Mouse (Mus musculus) hindbrain, embryonic 15.5 days (tissue): Measurements from ENCODE around the gene Ikzf4. TPM values are rescaled to one million over a fixed set of nuclear protein-coding genes. Genes with fewer than 3 reads are reported as not detected.

Experiments
- ATAC-seq: fragments of 200-750 bp; cut with Nextera tagmentation; 2 replicates; pipeline ENCODE4 v1.8.0; 2017; ENCODE audit warnings: low read depth, moderate number of reproducible peaks, moderate TSS enrichment; ENCODE audit not compliant: low FRiP score
- H3K27ac ChIP-seq: fragments of 300-500 bp; sonication (generic); replicated peaks from 2 replicates; pipeline ENCODE4 v1.5.1; 2015; ENCODE audit warnings: mild to moderate bottlenecking, inconsistent platforms
- H3K27me3 ChIP-seq: fragments of 300-500 bp; sonication (generic); 2 replicates; pipeline ENCODE4 v1.6.1; 2015; ENCODE audit warnings: control low read depth, inconsistent platforms
- H3K36me3 ChIP-seq: fragments of 300-500 bp; sonication (generic); 2 replicates; pipeline ENCODE4 v1.6.1; 2015; ENCODE audit warnings: control low read depth, inconsistent platforms
- H3K4me1 ChIP-seq: fragments of 300-500 bp; sonication (generic); replicated peaks from 2 replicates; pipeline ENCODE4 v1.6.1; 2015; ENCODE audit warnings: control low read depth, inconsistent platforms
- H3K4me2 ChIP-seq: fragments of 300-500 bp; sonication (generic); 2 replicates; pipeline ENCODE4 v1.6.1; 2015; ENCODE audit warnings: moderate library complexity, mild to moderate bottlenecking, inconsistent platforms
- H3K4me3 ChIP-seq: fragments of 300-500 bp; sonication (generic); 2 replicates; pipeline ENCODE4 v1.5.1; 2015; ENCODE audit warnings: mild to moderate bottlenecking, inconsistent platforms
- H3K9ac ChIP-seq: fragments of 300-500 bp; sonication (generic); 2 replicates; pipeline ENCODE4 v1.6.1; 2015; ENCODE audit warnings: inconsistent platforms
- H3K9me3 ChIP-seq: fragments of 300-500 bp; sonication (generic); 2 replicates; pipeline ENCODE4 v1.6.1; 2016; ENCODE audit warnings: control low read depth, inconsistent platforms
- WGBS: fragments of 180-500 bp; shearing (Covaris S2); methylation state at CpG from one replicate; pipeline ENCODE4 v1.1.7; 2015; 5-methylcytosine and 5-hydroxymethylcytosine counted together
- polyA plus RNA-seq: library from polyadenylated mRNA; unstranded; fragments of >200 nt; fragmentation: Nextera tagmentation; extraction: Ambion mirVana; gene quantifications from 2 replicates; pipeline ENCODE4 v1.2.1, GENCODE M21; 2015

Ikzf4 gene
- polyA plus RNA-seq, 1 experiment from 2014 or later = 18.3 TPM

GRCm38 (mm10) chr10:128592797-128593196 lies 53.0 kb downstream of the Ikzf4 start:
- Histone ChIP-seq H3K36me3 (no peaks in the 10 kb centered on the region), H3K27ac (no peak overlapping the region), H3K4me3 (no peak overlapping the region), H3K4me2 (no peak overlapping the region), H3K27me3 (peaks cover 18% of the 10 kb centered on the region), H3K9ac (no peak overlapping the region), H3K4me1 (peaks cover 18% of the 10 kb centered on the region), H3K9me3 (no peaks in the 10 kb centered on the region)
- 56% methylated on average over 5 of the region's 5 CpGs for WGBS
- ATAC-seq = no peak

DNA sequence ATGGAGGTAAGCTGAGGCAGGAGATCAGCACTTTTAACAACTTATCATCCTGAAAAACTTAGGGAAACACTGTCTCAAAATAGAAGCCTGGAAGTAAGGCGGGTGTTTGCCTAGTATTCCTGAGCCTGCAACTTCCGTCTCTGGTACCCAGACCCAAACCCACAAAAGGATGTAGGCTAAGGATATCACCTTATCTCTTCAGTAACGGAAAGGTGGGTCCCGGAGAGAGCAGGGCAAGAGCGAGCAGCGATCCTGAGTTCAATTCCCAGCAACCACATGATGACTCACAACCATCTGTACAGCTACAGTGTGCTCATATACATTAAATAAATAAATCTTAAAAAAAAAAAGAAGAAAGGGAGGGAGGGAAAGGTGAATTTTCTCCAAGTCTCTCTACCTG lies 54.4 kb downstream of the Ikzf4 start:
- WGBS = 91% methylated on average over 6 of the region's 6 CpGs
- ATAC-seq = no peak
- no peaks in the 10 kb centered on the region for H3K9me3 ChIP-seq

GRCm38 (mm10) chr10:128590193-128590690 lies 55.5 kb downstream of the Ikzf4 start:
- WGBS = under 1% methylated on average over 43 of the region's 43 CpGs
- Histone ChIP-seq H3K9me3 (no peaks in the 10 kb centered on the region), H3K4me1 (peaks cover 18% of the 10 kb centered on the region), H3K4me2 (peak overlapping the region; percentile 99), H3K27ac (no peak overlapping the region; the same call in 1 of the 2 replicates), H3K36me3 (no peaks in the 10 kb centered on the region), H3K27me3 (peaks cover 38% of the 10 kb centered on the region), H3K9ac (peak overlapping the region; percentile 42), H3K4me3 (peak overlapping the region; percentile 71)
- peak; percentile 62 for ATAC-seq

More for the DNA sequence above, 54.4 kb downstream of the Ikzf4 start:
- Histone ChIP-seq H3K27ac (no peak overlapping the region), H3K4me1 (peaks cover 18% of the 10 kb centered on the region), H3K36me3 (no peaks in the 10 kb centered on the region), H3K4me3 (no peak overlapping the region), H3K4me2 (no peak overlapping the region), H3K9ac (no peak overlapping the region), H3K27me3 (peaks cover 32% of the 10 kb centered on the region)

DNA sequence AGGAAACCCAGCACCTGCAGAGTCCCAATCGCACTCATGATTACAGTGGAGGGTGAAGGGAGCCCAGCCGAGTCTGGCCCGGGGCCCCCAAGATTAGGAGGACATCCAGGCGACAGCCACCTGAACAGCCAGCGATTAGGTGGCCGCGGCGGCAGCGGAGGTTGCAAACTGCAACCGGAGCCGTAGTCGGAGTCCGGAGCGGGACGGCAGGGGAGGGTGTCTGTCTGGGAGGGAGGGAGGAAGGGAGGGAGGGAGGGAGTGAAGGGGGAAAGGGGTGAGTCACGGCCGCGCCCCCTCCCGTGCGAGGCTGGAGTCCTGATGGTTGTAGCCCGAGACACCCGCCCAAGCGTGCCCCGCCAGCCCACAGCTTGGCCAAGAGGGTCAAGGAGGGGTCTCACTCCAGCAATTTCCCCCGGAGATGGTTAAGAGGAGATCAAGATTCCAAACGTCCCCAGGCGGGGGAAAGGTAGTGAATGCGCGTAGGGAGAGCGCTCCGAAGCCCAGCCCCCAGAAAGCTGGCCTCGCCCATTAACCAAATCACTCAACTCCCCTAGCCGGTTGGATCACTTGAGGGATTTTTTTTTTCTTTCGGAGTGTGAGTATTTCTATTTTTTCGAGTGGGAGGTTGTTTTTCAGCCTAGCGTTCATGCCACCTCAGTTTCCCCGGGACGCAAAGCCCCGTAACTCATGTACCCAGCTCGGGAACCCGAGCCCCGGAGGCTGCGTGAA lies 56.2 kb downstream of the Ikzf4 start, which contains the start of gene Erbb3:
Erbb3 (minus strand) TSS at position 189 of the 729 bp plus-strand sequence.
- peak within 1 kb of the TSS; percentile 99 for H3K4me2 ChIP-seq
- peak within 1 kb of the TSS; percentile 71 for H3K4me3 ChIP-seq
- ATAC-seq = peak; percentile 21; the same call in 1 of the 2 replicates
- H3K9ac ChIP-seq = peak within 1 kb of the TSS; percentile 42
- no peak within 1 kb of the TSS; the same call in 1 of the 2 replicates for H3K27ac ChIP-seq
- peaks cover 18% of the 10 kb centered on the region for H3K4me1 ChIP-seq
- no peaks in the 10 kb centered on the region for H3K9me3 ChIP-seq
- H3K36me3 ChIP-seq = no peaks in the 10 kb centered on the region
- H3K27me3 ChIP-seq = peaks cover 39% of the 10 kb centered on the region
- WGBS = under 1% methylated on average over 43 of the region's 43 CpGs

GRCm38 (mm10) chr10:128588775-128589463 lies 56.9 kb downstream of the Ikzf4 start:
- Histone ChIP-seq H3K36me3 (no peaks in the 10 kb centered on the region), H3K9me3 (no peaks in the 10 kb centered on the region), H3K4me1 (peaks cover 18% of the 10 kb centered on the region), H3K27ac (no peak overlapping the region), H3K9ac (peak overlapping the region; percentile 42; the same call in 1 of the 2 replicates), H3K4me2 (peak overlapping the region; percentile 99), H3K4me3 (peak overlapping the region; percentile 71), H3K27me3 (peaks cover 42% of the 10 kb centered on the region)
- 1% methylated on average over 23 of the region's 23 CpGs for WGBS
- peak; percentile 19; the same call in 1 of the 2 replicates for ATAC-seq

- H3K4me2 ChIP-seq = no peak overlapping the region
- H3K9me3 ChIP-seq = no peaks in the 10 kb centered on the region
- peaks cover 42% of the 10 kb centered on the region for H3K27me3 ChIP-seq
- no peaks in the 10 kb centered on the region for H3K36me3 ChIP-seq
- ATAC-seq = no peak
- no peak overlapping the region for H3K27ac ChIP-seq
- 33% methylated on average over 1 of the region's 1 CpGs for WGBS
- H3K9ac ChIP-seq = no peak overlapping the region
- H3K4me1 ChIP-seq = peaks cover 18% of the 10 kb centered on the region
- H3K4me3 ChIP-seq = no peak overlapping the region
Measured at GRCm38 (mm10) chr10:128588136-128588535, 57.7 kb downstream of the Ikzf4 start.

GRCm38 (mm10) chr10:128587697-128588096 lies 58.1 kb downstream of the Ikzf4 start:
- WGBS = 54% methylated on average over 8 of the region's 8 CpGs
- Histone ChIP-seq H3K4me1 (peaks cover 18% of the 10 kb centered on the region), H3K27ac (no peak overlapping the region), H3K27me3 (peaks cover 42% of the 10 kb centered on the region), H3K9ac (no peak overlapping the region), H3K36me3 (no peaks in the 10 kb centered on the region), H3K4me3 (no peak overlapping the region), H3K9me3 (no peaks in the 10 kb centered on the region), H3K4me2 (no peak overlapping the region)
- ATAC-seq = 0 out of 2 replicates have a peak, but pooled peaks have one; percentile 25

GRCm38 (mm10) chr10:128587120-128587519 lies 58.7 kb downstream of the Ikzf4 start:
- no peak overlapping the region for H3K9ac ChIP-seq
- no peak for ATAC-seq
- WGBS = 50% methylated on average over 4 of the region's 4 CpGs

DNA sequence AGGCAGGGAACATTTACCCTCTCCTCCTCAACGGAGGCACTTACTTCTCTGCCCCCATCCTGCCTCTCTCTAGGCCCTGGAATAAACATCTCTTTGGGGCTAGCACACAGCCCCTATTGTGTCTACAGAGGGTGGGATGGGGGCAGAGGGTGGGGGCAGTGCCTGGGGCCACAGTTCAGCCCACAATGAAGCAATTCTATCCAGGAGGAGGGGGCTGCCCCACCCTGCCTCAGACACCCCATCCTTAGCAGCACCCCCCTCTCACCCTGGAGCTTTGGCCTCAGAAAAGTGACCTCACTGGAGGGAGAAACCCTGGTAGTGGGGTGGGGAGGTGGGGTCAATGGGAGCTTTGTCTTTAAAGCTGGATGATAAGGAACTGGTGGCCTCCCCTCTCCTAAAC lies 59.2 kb downstream of the Ikzf4 start:
- Histone ChIP-seq H3K4me3 (no peak overlapping the region), H3K9ac (no peak overlapping the region), H3K27ac (no peak overlapping the region), H3K9me3 (no peaks in the 10 kb centered on the region), H3K4me1 (peaks cover 18% of the 10 kb centered on the region), H3K4me2 (peak overlapping the region; percentile 9; the same call in 1 of the 2 replicates), H3K36me3 (no peaks in the 10 kb centered on the region), H3K27me3 (peaks cover 42% of the 10 kb centered on the region)
- ATAC-seq = no peak
- 0% methylated on average over 1 of the region's 1 CpGs for WGBS

More at GRCm38 (mm10) chr10:128587120-128587519, 58.7 kb downstream of the Ikzf4 start:
- H3K36me3 ChIP-seq = no peaks in the 10 kb centered on the region
- H3K27ac ChIP-seq = no peak overlapping the region
- peak overlapping the region; percentile 9; the same call in 1 of the 2 replicates for H3K4me2 ChIP-seq
- H3K27me3 ChIP-seq = peaks cover 42% of the 10 kb centered on the region
- H3K4me3 ChIP-seq = no peak overlapping the region
- H3K4me1 ChIP-seq = peaks cover 18% of the 10 kb centered on the region
- H3K9me3 ChIP-seq = no peaks in the 10 kb centered on the region

DNA sequence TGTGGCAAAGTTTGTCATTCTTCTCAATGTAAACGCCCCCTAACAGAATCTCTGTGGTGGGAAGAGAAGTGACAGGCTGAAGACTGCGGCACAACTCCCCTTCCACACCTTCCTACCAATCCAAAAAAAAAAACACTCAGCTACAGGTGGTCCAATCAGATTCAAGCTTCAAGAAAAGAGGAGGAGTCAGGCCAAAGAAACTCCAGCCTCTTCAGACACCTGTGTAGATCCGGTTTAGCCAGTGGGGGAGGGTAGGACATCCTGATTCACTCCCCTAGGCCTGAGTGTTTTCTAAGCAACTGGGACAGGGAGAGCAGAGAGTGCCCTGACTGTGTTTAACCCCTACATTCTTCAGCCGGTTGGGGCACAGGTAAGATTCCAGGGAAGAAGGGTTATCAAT lies 61.4 kb downstream of the Ikzf4 start:
- no peak for ATAC-seq
- WGBS = 12% methylated on average over 4 of the region's 4 CpGs
- Histone ChIP-seq H3K9me3 (no peaks in the 10 kb centered on the region), H3K36me3 (no peaks in the 10 kb centered on the region), H3K9ac (no peak overlapping the region), H3K4me3 (no peak overlapping the region), H3K4me1 (peaks cover 5% of the 10 kb centered on the region), H3K4me2 (no peak overlapping the region), H3K27ac (no peak overlapping the region), H3K27me3 (peaks cover 38% of the 10 kb centered on the region)

- H3K4me1 ChIP-seq = no peaks in the 10 kb centered on the region
- H3K4me3 ChIP-seq = no peak overlapping the region
- 21% methylated on average over 7 of the region's 7 CpGs for WGBS
- no peaks in the 10 kb centered on the region for H3K9me3 ChIP-seq
- no peak for ATAC-seq
- H3K27me3 ChIP-seq = peaks cover 33% of the 10 kb centered on the region
- no peak overlapping the region for H3K9ac ChIP-seq
- H3K27ac ChIP-seq = no peak overlapping the region
- H3K36me3 ChIP-seq = no peaks in the 10 kb centered on the region
- no peak overlapping the region for H3K4me2 ChIP-seq
Measured at GRCm38 (mm10) chr10:128583644-128584043, 62.1 kb downstream of the Ikzf4 start.
